Mouse (Mus musculus): Measurements from ENCODE around the gene Chil6. TPM values are rescaled to one million over a fixed set of nuclear protein-coding genes. Genes with fewer than 3 reads are reported as not detected.

Gene Chil6
- total and polyA plus RNA-seq, 3 experiments = not detected

DNA sequence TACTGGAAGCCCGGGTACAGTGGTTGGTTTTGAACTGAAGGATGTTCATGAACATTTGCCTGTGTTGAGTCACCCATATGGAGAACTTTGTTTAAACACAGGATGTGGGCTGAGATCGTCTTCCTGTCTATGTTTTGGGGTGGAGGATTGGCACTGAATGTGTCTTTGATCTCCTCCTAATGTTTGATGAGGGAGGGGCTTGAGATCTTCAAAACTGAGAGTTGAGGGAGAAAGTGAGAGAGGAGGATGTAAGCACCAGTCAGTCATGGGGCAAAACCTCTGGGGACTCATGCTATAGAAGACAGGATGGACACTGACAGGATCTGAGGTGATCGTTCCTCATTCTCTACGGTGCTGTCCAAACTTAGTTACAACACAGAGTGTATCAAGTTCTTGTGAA, 43.6 kb upstream of the Chil6 start:
- no peak for DNase-seq (ENCODE audit: low read depth, low spot score)
- TF ChIP-seq MXI1 (IDR thresholded peaks at IDR 0.05; ENCODE audit: low read depth, low read length) (no peak), ZMIZ1 (IDR thresholded peaks at IDR 0.05; ENCODE audit: low read depth, low read length) (no peak), NELFE (IDR thresholded peaks at IDR 0.05; ENCODE audit: low read depth, low read length) (no peak), CHD1 (IDR thresholded peaks at IDR 0.05; ENCODE audit: low read depth, low read length) (no peak), MYC (IDR thresholded peaks at IDR 0.05; ENCODE audit: low read depth, low read length) (no peak), MYB (IDR thresholded peaks at IDR 0.05; ENCODE audit: low read depth, low read length) (no peak), ZKSCAN1 (IDR thresholded peaks at IDR 0.05; ENCODE audit: low read depth, low read length) (no peak), TCF12 (IDR thresholded peaks at IDR 0.05; ENCODE audit: low read depth, low read length) (no peak)
- Histone ChIP-seq H3K9me3 (replicated peaks; ENCODE audit: insufficient read depth, low read length) (no peaks in the 10 kb centered on the region), H3K79me2 (ENCODE audit: control insufficient read depth, insufficient read depth, low read length, poor library complexity) (no peaks in the 10 kb centered on the region), H3K27ac (ENCODE audit: control insufficient read depth, low read depth, low read length) (no peak overlapping the region), H3K9ac (ENCODE audit: control insufficient read depth, low read depth, low read length, poor library complexity, severe bottlenecking) (no peak overlapping the region), H3K4me3 (ENCODE audit: control insufficient read depth in 1 of 2, insufficient read depth in 1 of 2, low read depth in 2 of 2, low read length in 2 of 2) (no peak overlapping the region), H3K4me1 (ENCODE audit: control insufficient read depth in 1 of 2, insufficient read depth in 2 of 2, low read length in 2 of 2) (no peaks in the 10 kb centered on the region), H3K36me3 (ENCODE audit: control insufficient read depth in 1 of 2, insufficient read depth in 2 of 2, low read length in 2 of 2) (no peaks in the 10 kb centered on the region), H3K27me3 (ENCODE audit: control insufficient read depth in 1 of 2, insufficient read depth in 2 of 2, low read length in 2 of 2) (peaks cover 0 to 2% of the 10 kb centered on the region in 2 experiments; a peak in 1 of 4 replicates)

DNA sequence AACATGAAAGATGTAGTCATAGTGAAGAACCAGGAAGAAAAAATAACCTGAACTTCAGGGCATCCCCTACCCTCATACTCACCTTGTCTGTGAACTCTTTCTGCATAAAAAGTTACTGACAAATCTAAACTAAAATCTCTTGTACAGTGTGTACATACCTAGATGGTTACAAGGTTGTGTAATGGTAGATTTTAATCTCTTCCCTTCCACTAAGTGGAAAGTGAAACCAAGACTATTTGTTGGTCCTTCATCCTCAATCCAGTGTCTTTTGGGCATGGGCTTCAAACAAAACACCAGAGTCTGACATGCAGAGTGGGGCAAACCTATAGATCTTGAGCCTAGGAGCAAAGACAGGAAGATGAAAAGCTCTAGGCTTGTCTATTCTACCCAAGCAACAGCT, 43.0 kb upstream of the Chil6 start:
- H3K4me3 ChIP-seq (ENCODE audit: control insufficient read depth in 1 of 2, insufficient read depth in 1 of 2, low read depth in 2 of 2, low read length in 2 of 2) = no peak overlapping the region
- H3K79me2 ChIP-seq (ENCODE audit: control insufficient read depth, insufficient read depth, low read length, poor library complexity) = no peaks in the 10 kb centered on the region
- H3K27me3 ChIP-seq (ENCODE audit: control insufficient read depth in 1 of 2, insufficient read depth in 2 of 2, low read length in 2 of 2) = peaks cover 0 to 2% of the 10 kb centered on the region in 2 experiments; a peak in 1 of 4 replicates
- no peaks in the 10 kb centered on the region for H3K9me3 ChIP-seq (replicated peaks; ENCODE audit: insufficient read depth, low read length)
- TF ChIP-seq CHD2 (IDR thresholded peaks at IDR 0.05; ENCODE audit: low read length) (no peak), EP300 (IDR thresholded peaks at IDR 0.05; ENCODE audit: low read depth in 1 of 2, low read length in 2 of 2) (no peak), TCF12 (IDR thresholded peaks at IDR 0.05; ENCODE audit: low read depth, low read length) (no peak), MXI1 (IDR thresholded peaks at IDR 0.05; ENCODE audit: low read depth, low read length) (no peak), POLR2AphosphoS2 (IDR thresholded peaks at IDR 0.05; ENCODE audit: low read length) (no peak), BHLHE40 (IDR thresholded peaks at IDR 0.05; ENCODE audit: borderline replicate concordance, low read depth, low read length) (no peak), TAL1 (IDR thresholded peaks at IDR 0.05; ENCODE audit: low read length) (no peak), UBTF (IDR thresholded peaks at IDR 0.05; ENCODE audit: borderline replicate concordance, insufficient read depth, low read depth, low read length) (no peak), MYC (IDR thresholded peaks at IDR 0.05; ENCODE audit: low read depth, low read length) (no peak), RAD21 (IDR thresholded peaks at IDR 0.05; ENCODE audit: low read depth, low read length) (no peak), MAFK (IDR thresholded peaks at IDR 0.05; ENCODE audit: borderline replicate concordance, low read depth, low read length) (no peak), MAX (IDR thresholded peaks at IDR 0.05; ENCODE audit: low read length) (no peak), E2F4 (IDR thresholded peaks at IDR 0.05; ENCODE audit: borderline replicate concordance, low read depth, low read length) (no peak), ZKSCAN1 (IDR thresholded peaks at IDR 0.05; ENCODE audit: low read depth, low read length) (no peak), TBP (IDR thresholded peaks at IDR 0.05; ENCODE audit: low read depth, low read length) (no peak), ELF1 (IDR thresholded peaks at IDR 0.05; ENCODE audit: low read depth, low read length) (no peak), MYB (IDR thresholded peaks at IDR 0.05; ENCODE audit: low read depth, low read length) (no peak)
- DNase-seq (ENCODE audit: low read depth, low spot score) = no peak
- no peak overlapping the region for H3K27ac ChIP-seq (ENCODE audit: control insufficient read depth, low read depth, low read length)
- H3K9ac ChIP-seq (ENCODE audit: control insufficient read depth, low read depth, low read length, poor library complexity, severe bottlenecking) = no peak overlapping the region
- H3K4me1 ChIP-seq (ENCODE audit: control insufficient read depth in 1 of 2, insufficient read depth in 2 of 2, low read length in 2 of 2) = no peaks in the 10 kb centered on the region
- no peaks in the 10 kb centered on the region for H3K36me3 ChIP-seq (ENCODE audit: control insufficient read depth in 1 of 2, insufficient read depth in 2 of 2, low read length in 2 of 2)

All from MEL (cell line).